Mouse (Mus musculus) heart, embryonic 12.5 days (tissue): ENCODE data around the gene Lmo3. TPM values are rescaled to one million over a fixed set of nuclear protein-coding genes. Genes with fewer than 3 reads are reported as not detected.

Source experiments
- ATAC-seq: fragments of 200-750 bp; cut with Nextera tagmentation; 2 replicates; pipeline ENCODE4 v1.8.0; 2017; ENCODE audit warnings: moderate TSS enrichment, moderate library complexity; ENCODE audit not compliant: insufficient number of reproducible peaks, low FRiP score
- H3K27ac ChIP-seq: fragments of 300-500 bp; sonication (generic); 2 replicates; pipeline ENCODE4 v1.5.1; 2016; ENCODE audit warnings: mild to moderate bottlenecking, moderate library complexity; ENCODE audit not compliant: poor library complexity, severe bottlenecking
- H3K27me3 ChIP-seq: fragments of 300-500 bp; sonication (generic); replicated peaks from 2 replicates; pipeline ENCODE4 v1.6.1; 2016; ENCODE audit warnings: mild to moderate bottlenecking, moderate library complexity
- H3K36me3 ChIP-seq: fragments of 300-500 bp; sonication (generic); 2 replicates; pipeline ENCODE4 v1.6.1; 2016; ENCODE audit warnings: mild to moderate bottlenecking, moderate library complexity
- H3K4me1 ChIP-seq: fragments of 300-500 bp; sonication (generic); replicated peaks from 2 replicates; pipeline ENCODE4 v1.6.1; 2016; ENCODE audit warnings: mild to moderate bottlenecking
- H3K4me2 ChIP-seq: fragments of 300-500 bp; sonication (generic); 2 replicates; pipeline ENCODE4 v1.6.1; 2016; ENCODE audit warnings: mild to moderate bottlenecking, moderate library complexity
- H3K4me3 ChIP-seq: fragments of 300-500 bp; sonication (generic); 2 replicates; pipeline ENCODE4 v1.5.1; 2016; ENCODE audit warnings: mild to moderate bottlenecking
- H3K9ac ChIP-seq: fragments of 300-500 bp; sonication (generic); 2 replicates; pipeline ENCODE4 v1.6.1; 2016; ENCODE audit warnings: mild to moderate bottlenecking, moderate library complexity
- H3K9me3 ChIP-seq: fragments of 300-500 bp; sonication (generic); replicated peaks from 2 replicates; pipeline ENCODE4 v1.6.1; 2016; ENCODE audit warnings: mild to moderate bottlenecking, moderate library complexity
- WGBS: fragments of 180-500 bp; shearing (Covaris S2); methylation state at CpG from one replicate; pipeline ENCODE4 v1.1.7; 2016; 5-methylcytosine and 5-hydroxymethylcytosine counted together
- polyA plus RNA-seq: library from polyadenylated mRNA; unstranded; fragments of >200 nt; fragmentation: Nextera tagmentation; extraction: Ambion mirVana; gene quantifications from 2 replicates; pipeline ENCODE4 v1.2.1, GENCODE M21; 2016

Gene Lmo3
- polyA plus RNA-seq, 1 experiment from 2014 or later, result 1.4 TPM

DNA sequence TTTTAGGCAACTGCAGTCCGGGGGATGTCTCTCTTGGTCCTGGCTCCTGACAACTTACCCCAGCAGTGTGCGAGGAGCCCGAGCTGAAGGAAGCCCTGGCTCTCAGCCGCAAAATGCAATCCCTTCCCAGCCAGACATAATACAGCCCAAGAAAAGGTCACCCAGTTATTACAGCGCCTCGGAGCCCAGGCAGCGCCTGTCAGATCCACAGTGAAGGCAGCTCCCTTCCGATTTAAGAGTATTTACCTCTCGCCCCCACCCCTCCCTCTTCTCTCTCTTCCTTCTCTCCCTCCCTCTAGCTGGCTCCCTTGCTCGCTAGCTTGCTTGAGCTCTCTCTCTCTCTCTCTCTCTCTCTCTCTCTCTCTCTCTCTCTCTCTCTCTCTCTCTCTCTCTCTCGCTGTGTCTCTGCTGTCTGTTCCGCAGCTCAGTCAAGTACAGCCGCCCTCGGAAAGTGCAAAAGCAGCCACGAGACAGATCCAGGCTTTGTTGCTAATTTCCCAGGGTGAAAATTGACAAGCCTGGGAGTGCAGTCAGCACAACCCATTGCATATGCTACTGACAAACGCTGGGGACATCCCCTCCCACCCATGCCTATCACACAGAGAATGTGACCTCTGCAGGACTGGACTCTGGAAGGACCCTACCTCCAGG, 159.0 kb downstream of the Lmo3 start:
- peak; percentile 36 for ATAC-seq
- Histone ChIP-seq H3K27me3 (0 out of 2 replicates have a peak, but pooled peaks cover 9% of the 10 kb centered on the region), H3K4me2 (peak overlapping the region; percentile 91), H3K9me3 (no peaks in the 10 kb centered on the region), H3K4me1 (peaks cover 16% of the 10 kb centered on the region), H3K27ac (no peak overlapping the region), H3K4me3 (peak overlapping the region; percentile 47), H3K9ac (peak overlapping the region; percentile 56), H3K36me3 (no peaks in the 10 kb centered on the region)
- under 1% methylated on average over 16 of the region's 16 CpGs for WGBS

DNA sequence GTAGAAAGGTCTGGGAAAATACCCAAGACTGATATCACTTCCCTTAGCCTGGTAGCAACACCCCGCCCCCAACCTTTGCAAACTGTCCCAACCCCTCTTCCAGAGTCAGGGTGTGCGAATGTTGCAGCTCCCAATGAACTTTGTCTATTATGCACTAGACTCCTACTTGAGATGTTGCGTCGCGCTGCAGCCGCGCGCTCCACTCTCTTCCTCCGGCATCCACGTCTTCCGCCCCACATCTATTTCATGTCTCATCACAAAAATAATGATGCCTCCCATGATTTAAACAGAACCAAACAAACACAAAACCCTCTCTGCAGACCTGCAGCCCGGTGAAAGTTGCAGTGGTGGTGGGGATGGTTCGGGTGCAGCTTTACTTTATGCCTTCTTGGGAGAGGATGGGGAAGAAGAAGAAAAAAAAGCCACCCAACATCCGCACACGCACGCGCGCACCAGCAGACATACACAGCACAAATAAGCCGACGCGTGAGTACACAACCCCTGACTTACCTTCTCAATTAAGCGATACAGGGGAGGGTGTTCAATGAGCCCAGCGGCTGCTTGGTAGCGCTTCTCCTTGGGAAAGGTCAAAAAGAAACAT, 159.7 kb downstream of the Lmo3 start:
- 2% methylated on average over 24 of the region's 24 CpGs for WGBS
- ATAC-seq, result no peak
- peak overlapping the region; percentile 56 for H3K9ac ChIP-seq
- no peaks in the 10 kb centered on the region for H3K36me3 ChIP-seq
- H3K27me3 ChIP-seq, result 0 out of 2 replicates have a peak, but pooled peaks cover 9% of the 10 kb centered on the region
- no peaks in the 10 kb centered on the region for H3K9me3 ChIP-seq
- peak overlapping the region; percentile 47 for H3K4me3 ChIP-seq
- H3K4me1 ChIP-seq, result peaks cover 16% of the 10 kb centered on the region
- peak overlapping the region; percentile 91 for H3K4me2 ChIP-seq
- H3K27ac ChIP-seq, result no peak overlapping the region

DNA sequence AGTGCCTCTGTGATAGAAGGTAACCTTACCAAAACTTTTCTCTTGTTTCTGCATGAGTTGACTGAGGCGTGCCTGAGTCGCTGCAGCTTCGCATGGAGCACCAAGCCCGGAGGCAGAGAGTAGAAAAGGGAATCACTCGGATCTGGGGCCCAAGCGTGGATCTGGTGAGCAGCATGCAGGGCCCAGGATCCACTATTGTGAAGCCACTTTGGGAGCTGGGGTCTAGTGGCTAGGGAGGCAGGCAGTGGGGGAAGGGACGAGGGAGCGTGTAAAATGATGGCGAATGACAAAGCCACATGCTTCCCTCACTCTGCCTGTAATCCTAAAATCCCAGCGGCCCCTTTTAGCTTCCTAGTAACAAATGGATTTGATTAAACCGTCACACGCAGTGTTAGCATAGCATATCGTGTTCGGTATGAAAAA, 160.6 kb downstream of the Lmo3 start:
- 4% methylated on average over 14 of the region's 14 CpGs for WGBS
- no peak for ATAC-seq

DNA sequence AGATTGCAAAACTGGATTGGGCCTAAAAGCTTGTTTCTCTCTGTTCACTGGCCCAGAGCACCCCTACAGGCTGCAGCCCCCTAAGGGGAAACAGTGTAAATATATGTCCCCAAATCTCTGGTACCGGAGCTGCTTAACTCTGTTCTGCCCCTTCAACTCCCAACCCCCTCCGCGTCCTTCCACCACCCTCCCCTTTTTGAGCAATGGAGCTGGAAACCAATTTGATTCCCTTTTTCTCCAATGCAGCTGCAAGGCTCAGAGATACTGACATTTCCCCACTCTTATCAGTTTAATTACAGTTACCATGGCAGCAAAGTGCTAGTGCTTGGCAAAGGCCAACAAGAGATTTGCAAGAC, 161.3 kb downstream of the Lmo3 start:
- Histone ChIP-seq H3K9me3 (no peaks in the 10 kb centered on the region), H3K4me3 (peak overlapping the region; percentile 12; the same call in 1 of the 2 replicates), H3K4me2 (peak overlapping the region; percentile 91), H3K4me1 (peaks cover 16% of the 10 kb centered on the region), H3K36me3 (no peaks in the 10 kb centered on the region), H3K27me3 (0 out of 2 replicates have a peak, but pooled peaks cover 4% of the 10 kb centered on the region), H3K9ac (no peak overlapping the region), H3K27ac (no peak overlapping the region)
- 1% methylated on average over 3 of the region's 3 CpGs for WGBS
- ATAC-seq, result no peak

More for the DNA sequence above, 160.6 kb downstream of the Lmo3 start:
- H3K9ac ChIP-seq, result no peak overlapping the region
- peak overlapping the region; percentile 91 for H3K4me2 ChIP-seq
- no peaks in the 10 kb centered on the region for H3K9me3 ChIP-seq
- 0 out of 2 replicates have a peak, but pooled peaks cover 4% of the 10 kb centered on the region for H3K27me3 ChIP-seq
- no peaks in the 10 kb centered on the region for H3K36me3 ChIP-seq
- H3K27ac ChIP-seq, result no peak overlapping the region
- H3K4me3 ChIP-seq, result peak overlapping the region; percentile 47
- peaks cover 16% of the 10 kb centered on the region for H3K4me1 ChIP-seq

GRCm38 (mm10) chr6:138419871-138420535, 161.8 kb downstream of the Lmo3 start:
- Histone ChIP-seq H3K4me3 (peak overlapping the region; percentile 12; the same call in 1 of the 2 replicates), H3K9ac (no peak overlapping the region), H3K4me2 (peak overlapping the region; percentile 91), H3K36me3 (no peaks in the 10 kb centered on the region), H3K9me3 (no peaks in the 10 kb centered on the region), H3K4me1 (peaks cover 16% of the 10 kb centered on the region), H3K27me3 (0 out of 2 replicates have a peak, but pooled peaks cover 4% of the 10 kb centered on the region), H3K27ac (no peak overlapping the region)
- 55% methylated on average over 8 of the region's 8 CpGs for WGBS
- no peak for ATAC-seq

GRCm38 (mm10) chr6:138412075-138412474, 169.7 kb downstream of the Lmo3 start:
- no peak overlapping the region for H3K4me3 ChIP-seq
- H3K4me2 ChIP-seq, result no peak overlapping the region
- no peaks in the 10 kb centered on the region for H3K9me3 ChIP-seq
- H3K36me3 ChIP-seq, result no peaks in the 10 kb centered on the region
- no peak overlapping the region for H3K27ac ChIP-seq
- H3K4me1 ChIP-seq, result no peaks in the 10 kb centered on the region
- no peak for ATAC-seq
- H3K9ac ChIP-seq, result no peak overlapping the region
- WGBS, result 79% methylated on average over 3 of the region's 3 CpGs
- no peaks in the 10 kb centered on the region for H3K27me3 ChIP-seq

DNA sequence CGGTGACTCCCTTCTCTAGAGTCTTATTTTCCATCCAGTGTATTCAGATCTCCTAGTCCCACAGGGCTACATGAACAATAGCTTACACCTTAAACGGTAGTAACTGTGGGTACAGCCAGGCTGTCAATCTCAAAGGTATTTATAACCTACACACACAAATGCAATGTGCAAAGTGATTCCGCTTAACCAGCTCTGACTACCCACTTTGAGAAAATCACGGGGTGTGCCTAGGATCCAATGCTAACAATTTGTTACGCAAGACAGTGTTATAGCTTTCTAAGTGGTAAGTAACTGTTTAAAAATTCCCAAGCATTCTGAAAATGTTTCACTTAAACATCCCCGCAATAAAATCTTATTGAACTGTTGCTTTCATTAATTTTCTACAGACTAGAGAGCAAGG, 179.7 kb downstream of the Lmo3 start:
- Histone ChIP-seq H3K36me3 (no peaks in the 10 kb centered on the region), H3K4me3 (no peak overlapping the region), H3K27ac (no peak overlapping the region), H3K9me3 (no peaks in the 10 kb centered on the region), H3K4me1 (no peaks in the 10 kb centered on the region), H3K4me2 (no peak overlapping the region), H3K27me3 (no peaks in the 10 kb centered on the region), H3K9ac (no peak overlapping the region)
- no peak for ATAC-seq
- 81% methylated on average over 6 of the region's 6 CpGs for WGBS

DNA sequence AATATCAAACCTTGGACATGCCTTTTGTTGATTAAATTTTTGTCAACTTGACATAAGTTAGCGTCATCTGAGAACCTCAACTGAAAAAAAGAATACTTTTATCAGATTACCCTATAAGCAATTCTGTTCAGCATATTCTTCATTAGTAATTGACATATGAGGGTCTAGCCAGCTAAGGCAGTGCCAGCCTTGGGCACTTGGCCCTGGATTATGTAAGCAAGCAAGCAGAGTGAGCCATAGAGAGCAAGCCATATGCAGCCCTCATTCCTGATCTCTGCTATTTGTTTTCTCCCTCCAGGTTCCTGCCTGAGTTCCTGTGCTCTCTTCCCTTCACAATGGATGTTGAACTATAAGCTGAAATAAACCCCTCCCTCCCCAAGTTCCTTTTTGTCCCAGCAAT, 182.9 kb downstream of the Lmo3 start:
- H3K4me3 ChIP-seq, result no peak overlapping the region
- no peaks in the 10 kb centered on the region for H3K9me3 ChIP-seq
- H3K27me3 ChIP-seq, result no peaks in the 10 kb centered on the region
- no peaks in the 10 kb centered on the region for H3K4me1 ChIP-seq
- WGBS, result 75% methylated on average over 1 of the region's 1 CpGs
- H3K9ac ChIP-seq, result no peak overlapping the region
- H3K36me3 ChIP-seq, result no peaks in the 10 kb centered on the region
- no peak overlapping the region for H3K4me2 ChIP-seq
- ATAC-seq, result no peak
- H3K27ac ChIP-seq, result no peak overlapping the region

DNA sequence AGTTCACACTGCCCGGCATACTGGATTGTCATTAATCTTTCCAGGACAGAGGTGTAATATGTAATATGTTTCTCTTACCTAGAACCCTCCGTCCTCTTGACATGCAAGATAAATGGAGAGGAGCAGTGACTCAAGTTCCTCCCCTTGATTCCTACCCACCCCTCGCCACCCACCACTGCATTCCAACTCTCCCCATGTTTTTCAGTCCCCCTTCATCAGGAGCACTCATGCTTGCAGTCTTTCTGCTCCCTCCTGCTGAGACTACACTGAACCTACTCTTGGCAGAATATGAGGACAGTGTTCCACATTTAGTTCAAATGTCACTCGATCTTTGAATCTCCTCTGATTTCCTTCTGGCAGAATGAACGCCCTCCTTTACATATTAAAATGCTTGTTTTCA, 190.7 kb downstream of the Lmo3 start:
- Histone ChIP-seq H3K4me3 (no peak overlapping the region), H3K36me3 (no peaks in the 10 kb centered on the region), H3K27me3 (no peaks in the 10 kb centered on the region), H3K9ac (no peak overlapping the region), H3K27ac (no peak overlapping the region), H3K9me3 (no peaks in the 10 kb centered on the region), H3K4me2 (no peak overlapping the region), H3K4me1 (no peaks in the 10 kb centered on the region)
- WGBS, result 71% methylated on average over 5 of the region's 5 CpGs
- no peak for ATAC-seq

DNA sequence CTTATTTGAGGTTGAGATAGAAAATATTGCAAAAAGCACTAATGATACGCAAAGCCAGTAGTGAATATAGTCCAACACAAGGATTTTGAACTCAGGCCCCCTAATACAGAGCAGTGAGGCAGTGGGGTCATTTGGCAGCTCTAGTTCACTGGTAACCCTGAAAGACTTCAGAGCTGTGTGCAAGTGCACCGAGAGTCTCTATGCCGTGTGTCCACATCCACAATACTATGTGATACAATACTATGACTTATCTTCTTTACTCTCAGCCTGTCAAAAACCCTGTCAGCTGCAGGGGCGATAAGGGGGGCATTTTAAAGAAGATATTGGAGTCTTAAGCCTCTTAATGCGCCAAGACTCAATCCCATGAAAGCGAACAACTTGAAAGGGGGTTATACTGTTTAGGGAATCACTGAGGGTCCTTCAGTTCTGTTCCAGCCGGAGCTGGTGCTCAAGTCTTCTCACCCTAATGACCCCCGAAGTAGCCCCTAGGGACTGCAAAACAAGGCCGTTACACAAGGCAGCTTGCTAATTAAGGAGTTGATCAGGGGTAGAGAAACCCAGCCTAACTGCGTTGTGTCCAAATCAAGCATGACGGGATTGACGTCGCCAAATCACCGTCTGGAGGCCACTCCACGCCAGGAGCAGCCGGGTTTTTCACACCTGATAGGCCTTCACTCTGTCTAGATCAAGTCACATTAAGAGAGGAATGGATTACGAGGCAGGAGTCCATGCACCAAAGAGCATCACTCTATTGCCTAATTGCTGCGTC, 193.4 kb downstream of the Lmo3 start:
- Histone ChIP-seq H3K36me3 (no peaks in the 10 kb centered on the region), H3K9ac (no peak overlapping the region), H3K27me3 (no peaks in the 10 kb centered on the region), H3K4me3 (no peak overlapping the region), H3K9me3 (no peaks in the 10 kb centered on the region), H3K4me2 (no peak overlapping the region), H3K27ac (no peak overlapping the region), H3K4me1 (no peaks in the 10 kb centered on the region)
- 63% methylated on average over 18 of the region's 18 CpGs for WGBS
- no peak for ATAC-seq

DNA sequence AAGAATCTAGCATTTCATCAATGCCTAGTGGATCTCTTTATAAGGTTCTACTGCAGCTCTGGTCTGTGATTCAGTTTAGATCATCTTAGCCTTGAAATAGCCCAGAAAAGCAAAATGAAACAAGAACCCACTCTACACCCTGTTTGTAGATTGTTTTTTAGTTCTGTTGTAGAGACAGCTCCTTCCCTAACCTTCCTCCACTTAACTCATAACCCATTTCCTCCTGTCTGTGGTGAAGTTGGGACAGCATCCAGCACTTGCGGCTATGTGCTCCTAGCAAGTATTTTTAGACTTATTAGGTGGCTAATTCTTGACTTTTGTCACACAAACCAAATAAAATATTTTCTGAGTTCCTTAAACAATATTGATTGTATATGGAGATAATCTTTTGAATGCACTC, 198.6 kb downstream of the Lmo3 start:
- Histone ChIP-seq H3K9me3 (no peaks in the 10 kb centered on the region), H3K9ac (no peak overlapping the region), H3K27me3 (no peaks in the 10 kb centered on the region), H3K27ac (no peak overlapping the region), H3K36me3 (no peaks in the 10 kb centered on the region), H3K4me3 (no peak overlapping the region), H3K4me2 (no peak overlapping the region), H3K4me1 (no peaks in the 10 kb centered on the region)
- no peak for ATAC-seq
- 64% methylated on average over 1 of the region's 1 CpGs for WGBS
